ENCODE assay signal across 8 mouse cellular contexts in the genomic region with DNA sequence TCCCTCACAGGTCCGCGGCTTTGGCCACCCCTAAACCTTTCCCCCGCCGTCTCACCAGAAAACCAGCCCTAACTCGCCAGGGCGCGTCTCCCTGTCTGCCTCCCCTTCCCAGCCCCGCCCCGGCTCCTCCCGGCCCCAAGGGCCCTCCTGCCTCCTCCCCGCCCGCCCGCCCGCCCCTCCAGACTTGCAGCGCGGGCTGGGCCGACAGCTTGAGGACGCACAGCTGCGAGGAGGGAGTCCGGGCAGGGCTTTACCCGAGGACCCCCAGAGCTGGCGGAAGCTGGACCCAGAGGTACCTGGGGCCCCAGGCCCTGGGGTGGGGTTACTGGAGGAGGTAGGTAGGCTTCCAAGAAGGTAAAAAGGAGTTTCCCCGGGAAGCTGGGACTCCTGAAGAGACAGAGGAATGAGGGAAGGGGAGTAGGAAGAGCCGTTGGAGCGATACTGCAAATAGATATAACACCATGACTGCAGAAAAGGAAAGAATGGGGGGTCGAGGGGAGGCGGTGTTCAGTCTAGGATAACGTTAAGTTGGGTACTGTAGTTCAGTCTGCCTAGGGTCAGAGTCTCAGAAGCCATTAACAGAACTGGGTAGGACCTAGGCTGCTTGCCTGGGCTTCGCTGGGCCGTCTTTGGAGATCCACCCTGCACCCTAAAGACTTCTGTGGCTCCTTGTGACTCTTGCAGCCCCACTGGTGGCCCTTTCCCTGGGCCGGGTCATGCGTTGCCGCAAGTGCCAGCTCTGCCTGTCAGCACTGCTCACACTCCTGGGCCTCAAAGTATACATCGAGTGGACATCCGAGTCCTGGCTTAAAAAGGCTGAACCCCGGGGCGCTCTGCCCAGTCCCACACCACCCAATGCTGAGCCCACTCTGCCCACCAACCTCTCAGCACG. TPM values are rescaled to one million over a fixed set of nuclear protein-coding genes. Genes with fewer than 3 reads are reported as not detected.
DNase-seq lines count a peak whose midpoint lies in the region; ATAC-seq lines count a peak whose summit lies in the region.

No protein-coding gene starts in this region.

- 10% methylated on average over 38 of the region's 38 CpGs for WGBS in lung, embryonic 15.5 days

- peak overlapping the region; percentile 46 for H3K9ac ChIP-seq in lung, embryonic 15.5 days

- peak; percentile 61 for ATAC-seq in common myeloid progenitor, adult 5-6 weeks (replicated peaks; ENCODE audit: low read depth, poor library complexity, severe bottlenecking)
- peak; percentile 87 for ATAC-seq in lung, embryonic 15.5 days (ENCODE audit: borderline replicate concordance, extremely low read depth, low FRiP score, low TSS enrichment)

- peaks cover 28% of the 10 kb centered on the region for H3K4me1 ChIP-seq in lung, embryonic 15.5 days

- peak; percentile 20 for DNase-seq in WW6 (ENCODE audit: low read depth, low spot score)
- peak; percentile 80 to 87 for DNase-seq in heart, adult 18-20 months
- peak; percentile 70 for DNase-seq in kidney, adult 18-20 months
- DNase-seq in ovary, postnatal 10 days (ENCODE audit: low spot score), result peak; percentile 46
- peak; percentile 79 for DNase-seq in urinary bladder, postnatal 4 days (ENCODE audit: low spot score in 2 of 2)
- no peak for DNase-seq in frontal cortex, postnatal 14 days (ENCODE audit: low spot score in 2 of 2)

- peak overlapping the region; percentile 74 for H3K27ac ChIP-seq in lung, embryonic 15.5 days

- H3K36me3 ChIP-seq in lung, embryonic 15.5 days, result no peaks in the 10 kb centered on the region; the same call in 1 of the 2 replicates

- peak overlapping the region; percentile 45 for H3K4me3 ChIP-seq in lung, embryonic 15.5 days

- H3K9me3 ChIP-seq in lung, embryonic 15.5 days, result no peaks in the 10 kb centered on the region

- H3K4me2 ChIP-seq in lung, embryonic 15.5 days, result peak overlapping the region; percentile 91

- H3K27me3 ChIP-seq in lung, embryonic 15.5 days, result no peaks in the 10 kb centered on the region

RNA-seq across cellular contexts. Expression of gene B3gnt8, which starts 1.2 kb away (rescaled TPM):
- 3.4 and 4.2 TPM in 2 replicates for total RNA-seq in common myeloid progenitor, adult 5-6 weeks (2017)
- total RNA-seq in heart, adult 18-20 months (2021), result 1 to 10 TPM; 3.4 to 4.4 TPM
- polyA plus RNA-seq in lung, embryonic 15.5 days (2015; fragmentation: Nextera tagmentation; extraction: Ambion mirVana), result 9.9 and 11.4 TPM in 2 replicates

RNA-seq across cellular contexts. Expression of gene Dmac2, which starts 8.5 kb away (rescaled TPM):
- 37.2 and 42.5 TPM in 2 replicates for total RNA-seq in common myeloid progenitor, adult 5-6 weeks (2017)
- total RNA-seq in heart, adult 18-20 months (2021), result 10 to 100 TPM; 56.2 to 58.8 TPM
- 31.5 and 34.6 TPM in 2 replicates for polyA plus RNA-seq in lung, embryonic 15.5 days (2015; fragmentation: Nextera tagmentation; extraction: Ambion mirVana)

RNA-seq across cellular contexts. Expression of gene Erich4, which starts 12.0 kb away (rescaled TPM):
- not detected in 2 replicates for total RNA-seq in common myeloid progenitor, adult 5-6 weeks (2017)
- total RNA-seq in heart, adult 18-20 months (2021), result under 1 TPM in 1 of 2 experiments, not detected in 1; 0.50 TPM
- polyA plus RNA-seq in lung, embryonic 15.5 days (2015; fragmentation: Nextera tagmentation; extraction: Ambion mirVana), result not detected in 2 replicates

RNA-seq across cellular contexts. Expression of gene Bckdha, which starts 31.1 kb away (rescaled TPM):
- 41.1 and 43.8 TPM in 2 replicates for total RNA-seq in common myeloid progenitor, adult 5-6 weeks (2017)
- 100 to 1,000 TPM; 285 to 287 TPM for total RNA-seq in heart, adult 18-20 months (2021)
- 55.9 and 57.0 TPM in 2 replicates for polyA plus RNA-seq in lung, embryonic 15.5 days (2015; fragmentation: Nextera tagmentation; extraction: Ambion mirVana)

RNA-seq across cellular contexts. Expression of gene Exosc5, which starts 31.3 kb away (rescaled TPM):
- total RNA-seq in common myeloid progenitor, adult 5-6 weeks (2017), result 55.1 and 57.4 TPM in 2 replicates
- total RNA-seq in heart, adult 18-20 months (2021), result 10 to 100 TPM; 17.2 to 17.5 TPM
- polyA plus RNA-seq in lung, embryonic 15.5 days (2015; fragmentation: Nextera tagmentation; extraction: Ambion mirVana), result 75.7 and 78.7 TPM in 2 replicates

Comparison
In these comparisons a context has a peak if more than half of its experiments do, and no peak if none do; other contexts are left out.
1. DNase-seq: peak in WW6 (single experiment), heart, adult 18-20 months (2 of 2), kidney, adult 18-20 months (single experiment), ovary, postnatal 10 days (single experiment) and urinary bladder, postnatal 4 days (2 of 2); none in frontal cortex, postnatal 14 days (0 of 2).